Mouse (Mus musculus) left cerebral cortex, postnatal 14 days (tissue): ENCODE results near the gene Luc7l. TPM values are rescaled to one million over a fixed set of nuclear protein-coding genes. Genes with fewer than 3 reads are reported as not detected.

Experiments
- total RNA-seq, 2 experiments: library from RNA; stranded (reverse); gene quantifications; 2 replicates each; pipeline ENCODE4 v1.2.3; 2021

The Luc7l gene
- total RNA-seq, 2 experiments from 2014 or later: 80.2 to 81.5 TPM

Other genes with a start within 250 kb of the Luc7l start
- gene Rab11fip3, start 183.3 kb upstream of the Luc7l start, total RNA-seq: 10 to 100 TPM; 80.5 to 85.2 TPM
- 10 to 100 TPM; 24.3 to 26.3 TPM for gene Decr2, start 162.6 kb upstream of the Luc7l start, total RNA-seq
- gene Nme4, start 157.3 kb upstream of the Luc7l start, total RNA-seq: 1 to 10 TPM; 2.6 to 3.4 TPM
- 10 to 100 TPM in 1 of 2 experiments, 1 to 10 TPM in 1; 9.7 to 12.3 TPM for gene Tmem8, start 139.6 kb upstream of the Luc7l start, total RNA-seq
- gene Mrpl28, start 129.4 kb upstream of the Luc7l start, total RNA-seq: 10 to 100 TPM; 70.1 to 70.5 TPM
- 10 to 100 TPM; 21.2 to 23.3 TPM for gene Axin1, start 114.2 kb upstream of the Luc7l start, total RNA-seq
- gene Pdia2, start 53.8 kb upstream of the Luc7l start, total RNA-seq: under 1 TPM; 0.33 to 0.53 TPM
- gene Rgs11, start 49.9 kb upstream of the Luc7l start, total RNA-seq: 10 to 100 TPM; 56.1 to 56.2 TPM
- 100 to 1,000 TPM; 170 TPM for gene Arhgdig, start 45.1 kb upstream of the Luc7l start, total RNA-seq
- 10 to 100 TPM; 15.7 to 18.4 TPM for gene Fam234a, start 8.7 kb upstream of the Luc7l start, total RNA-seq
- gene Neurl1b, start 161.9 kb downstream of the Luc7l start, total RNA-seq: 100 to 1,000 TPM; 105 to 111 TPM